9 mouse cellular contexts compared by ENCODE assay signal in the genomic region with DNA sequence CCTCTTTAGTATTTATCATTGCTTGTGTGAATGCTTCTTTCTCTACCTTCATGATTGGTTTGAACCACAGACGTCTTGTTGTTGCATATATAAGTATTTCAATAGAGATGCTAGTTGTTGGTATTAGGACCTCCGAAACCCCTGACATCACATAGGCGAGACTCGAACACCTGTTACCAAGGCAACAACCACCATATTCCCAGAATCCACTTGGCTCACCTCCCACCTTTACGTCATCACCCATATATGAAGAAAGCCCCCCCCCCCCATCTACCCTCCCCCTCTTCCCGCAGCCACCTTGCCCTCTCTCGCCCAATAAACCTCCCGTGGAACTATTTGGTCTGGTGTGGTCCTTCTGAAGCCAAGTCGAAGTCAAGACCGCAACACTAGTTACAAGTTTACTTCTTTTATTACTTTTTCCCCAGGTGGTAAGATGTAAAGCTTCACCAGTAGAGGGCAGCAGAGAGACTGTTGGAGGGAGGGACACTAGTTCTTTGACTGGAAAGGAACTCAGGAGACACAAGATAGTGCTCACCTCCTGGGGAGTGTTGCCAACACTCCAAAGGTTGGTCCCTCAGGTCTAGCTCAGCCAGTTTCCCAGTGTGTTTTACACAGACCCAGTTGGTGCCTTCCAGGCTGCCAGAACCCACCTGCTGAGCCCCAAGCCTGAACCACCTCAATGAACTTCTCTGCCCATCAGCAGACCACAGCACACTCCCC. TPM values are rescaled to one million over a fixed set of nuclear protein-coding genes. Genes with fewer than 3 reads are reported as not detected.
DNase-seq lines count a peak whose midpoint lies in the region; ATAC-seq and TF ChIP-seq lines count a peak whose summit lies in the region.
"Had no signal": no experiment of that assay in that cellular context is flagged by ENCODE, and none has a peak within 500 bp of the region (broad histone marks: within the 10 kb centered on the region; RNA-seq: fewer than 3 reads in every experiment).

No protein-coding gene starts in this region.

- H3K4me1 ChIP-seq in heart, embryonic 11.5 days (ENCODE audit: control insufficient read depth, insufficient read depth, low read length) = no peaks in the 10 kb centered on the region
- peaks cover 0 to 3% of the 10 kb centered on the region in 2 experiments; a peak in 1 of 4 replicates for H3K4me1 ChIP-seq in ES-E14 (ENCODE audit: control insufficient read depth in 2 of 2, insufficient read depth in 2 of 2, low read length in 2 of 2, poor library complexity in 1 of 2)
- no peaks in the 10 kb centered on the region for H3K4me1 ChIP-seq in intestine, embryonic 16.5 days (ENCODE audit: control insufficient read depth, insufficient read depth, low read length)
- H3K4me1 ChIP-seq: embryonic facial prominence, embryonic 13.5 days had no signal

- no peaks in the 10 kb centered on the region for H3K9me3 ChIP-seq in heart, embryonic 11.5 days (replicated peaks; ENCODE audit: control insufficient read depth, low read length)
- no peaks in the 10 kb centered on the region for H3K9me3 ChIP-seq in ES-E14 (ENCODE audit: control insufficient read depth, insufficient read depth, low read depth, low read length)
- H3K9me3 ChIP-seq in intestine, embryonic 16.5 days (ENCODE audit: control insufficient read depth, low read length) = no peaks in the 10 kb centered on the region
- H3K9me3 ChIP-seq: embryonic facial prominence, embryonic 13.5 days had no signal

- H3K4me2 ChIP-seq in heart, embryonic 11.5 days = no peak overlapping the region
- no peak overlapping the region for H3K4me2 ChIP-seq in intestine, embryonic 16.5 days (ENCODE audit: low read depth, low read length)
- H3K4me2 ChIP-seq: embryonic facial prominence, embryonic 13.5 days had no signal

- no peak overlapping the region for H3K9ac ChIP-seq in heart, embryonic 11.5 days (ENCODE audit: low read depth, low read length)
- H3K9ac ChIP-seq in ES-E14 (ENCODE audit: insufficient read depth, low read depth, low read length, poor library complexity, severe bottlenecking) = no peak overlapping the region; the same call in 1 of the 2 replicates
- H3K9ac ChIP-seq in intestine, embryonic 16.5 days (ENCODE audit: low read depth, low read length) = no peak overlapping the region
- H3K9ac ChIP-seq: embryonic facial prominence, embryonic 13.5 days had no signal

- H3K27ac ChIP-seq in heart, embryonic 11.5 days (ENCODE audit: low read depth, low read length) = no peak overlapping the region
- no peak overlapping the region for H3K27ac ChIP-seq in ES-E14 (ENCODE audit: insufficient read depth, low read depth, low read length, poor library complexity, severe bottlenecking)
- no peak overlapping the region for H3K27ac ChIP-seq in intestine, embryonic 16.5 days (ENCODE audit: low read length)
- H3K27ac ChIP-seq: embryonic facial prominence, embryonic 13.5 days had no signal

- no peak overlapping the region for H3K4me3 ChIP-seq in heart, embryonic 11.5 days (ENCODE audit: low read depth, low read length)
- H3K4me3 ChIP-seq in ES-E14 (ENCODE audit: insufficient read depth in 1 of 2, low read depth in 1 of 2, low read length in 2 of 2, poor library complexity in 1 of 2, severe bottlenecking in 1 of 2) = peak overlapping the region; percentile 49 to 59
- H3K4me3 ChIP-seq in intestine, embryonic 16.5 days (ENCODE audit: low read length) = no peak overlapping the region
- H3K4me3 ChIP-seq: embryonic facial prominence, embryonic 13.5 days had no signal

- ATAC-seq in heart, embryonic 11.5 days (replicated peaks; ENCODE audit: insufficient number of reproducible peaks, low FRiP score, low TSS enrichment) = no peak
- ATAC-seq in intestine, embryonic 16.5 days = peak; percentile 62

- no peaks in the 10 kb centered on the region for H3K27me3 ChIP-seq in heart, embryonic 11.5 days (ENCODE audit: control insufficient read depth, insufficient read depth, low read length)
- H3K27me3 ChIP-seq in intestine, embryonic 16.5 days (replicated peaks; ENCODE audit: control insufficient read depth, insufficient read depth, low read length) = no peaks in the 10 kb centered on the region
- H3K27me3 ChIP-seq: embryonic facial prominence, embryonic 13.5 days had no signal

- no peaks in the 10 kb centered on the region for H3K36me3 ChIP-seq in heart, embryonic 11.5 days (ENCODE audit: control insufficient read depth, insufficient read depth, low read length)
- no peaks in the 10 kb centered on the region for H3K36me3 ChIP-seq in ES-E14 (ENCODE audit: control insufficient read depth, insufficient read depth, low read length, poor library complexity, severe bottlenecking)
- no peaks in the 10 kb centered on the region for H3K36me3 ChIP-seq in intestine, embryonic 16.5 days (ENCODE audit: control insufficient read depth, insufficient read depth, low read length)
- H3K36me3 ChIP-seq: embryonic facial prominence, embryonic 13.5 days had no signal

- DNase-seq in heart, adult 8-10 months (ENCODE audit: low spot score) = peak; percentile 29
- DNase-seq in ES-E14 (ENCODE audit: low read depth, low spot score) = peak; percentile 79
- peak; percentile 25 for DNase-seq in cerebellum, adult 9-11 months
- peak; percentile 72 for DNase-seq in lung, postnatal 14 days
- DNase-seq in thymus, adult 18-20 months = peak; percentile 9 to 44
- DNase-seq in layer of hippocampus, postnatal 10 days (ENCODE audit: low spot score in 2 of 2) = no peak

- WGBS in heart, embryonic 11.5 days (ENCODE audit: insufficient replicate concordance) = 64% methylated on average over 10 of the region's 10 CpGs
- WGBS in intestine, embryonic 16.5 days = 63% methylated on average over 10 of the region's 10 CpGs

- in situ Hi-C loops in ES-E14 (cut with MboI; ENCODE audit: low sequenced_read_pairs in 2 of 2, unreplicated experiment in 2 of 2) = no loop called here

TF ChIP-seq in ES-E14, 5 proteins besides CTCF, POLR2A, EP300 and RAD21:
- TF ChIP-seq ZC3H11A (IDR thresholded peaks at IDR 0.05; ENCODE audit: borderline replicate concordance, low read depth, low read length) (0 out of 2 replicates have a peak, but pooled peaks have one; percentile 31), ZNF384 (IDR thresholded peaks at IDR 0.05; ENCODE audit: low read depth, low read length) (no peak)

RNA-seq across cellular contexts. Expression of a gene that starts 19.3 kb away (rescaled TPM):
- total RNA-seq in heart, adult 8-10 months (2022) = 10 to 100 TPM; 32.4 to 66.3 (median 47.5) TPM
- 14.0 and 15.9 TPM in 2 replicates for polyA plus RNA-seq in heart, embryonic 11.5 days (2014; fragmentation: Nextera tagmentation; extraction: Ambion mirVana)
- 44.8 and 64.9 TPM in 2 replicates for total RNA-seq in ES-E14 (2012; rRNA removed)
- polyA plus RNA-seq in intestine, embryonic 16.5 days (2015; fragmentation: Nextera tagmentation; extraction: Ambion mirVana) = 16.0 and 19.1 TPM in 2 replicates
- total RNA-seq in layer of hippocampus, postnatal 10 days (2021) = 10 to 100 TPM; 16.9 to 21.4 TPM

Comparison
In these comparisons a context has a peak if more than half of its experiments do, and no peak if none do; other contexts are left out.
1. DNase-seq: peak in heart, adult 8-10 months (single experiment), ES-E14 (single experiment), cerebellum, adult 9-11 months (single experiment), lung, postnatal 14 days (single experiment) and thymus, adult 18-20 months (2 of 2); none in layer of hippocampus, postnatal 10 days (0 of 2).
2. H3K4me3 ChIP-seq: peak in ES-E14 (2 of 2); none in heart, embryonic 11.5 days (single experiment) and intestine, embryonic 16.5 days (single experiment).